Mouse (Mus musculus): ENCODE results near the gene Rapsn.
"Not testable (repeated sequence)": the region's sequence is repeated elsewhere in the genome, so short reads cannot be mapped to it uniquely, and the experiment has no call there.

The Rapsn gene

DNA sequence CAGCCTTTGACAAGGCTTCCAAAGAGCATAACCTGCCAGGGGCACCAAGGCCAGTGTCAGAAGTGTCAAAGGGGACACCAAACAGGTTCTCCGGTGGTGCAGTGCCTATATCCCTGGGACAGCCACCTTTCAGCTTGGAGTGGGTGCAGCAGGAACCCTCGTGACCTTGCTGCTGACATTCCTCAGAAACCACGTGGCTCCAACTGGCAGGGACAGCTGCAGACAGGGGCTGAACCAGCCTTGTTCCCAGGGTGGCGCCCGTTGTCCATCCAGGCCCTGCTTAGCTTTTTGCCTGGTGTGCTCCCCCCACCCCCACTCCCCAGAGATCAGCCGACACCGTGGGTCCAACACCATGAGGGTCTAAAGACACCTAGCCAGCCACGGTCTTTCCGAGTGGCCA lies at the start of gene Rapsn:
Gene Rapsn (plus strand): TSS at position 236 of the 400 bp plus-strand sequence.
- in situ Hi-C loops (cut with MboI; ENCODE audit: unreplicated experiment in 2 of 2) = no loop called here

DNA sequence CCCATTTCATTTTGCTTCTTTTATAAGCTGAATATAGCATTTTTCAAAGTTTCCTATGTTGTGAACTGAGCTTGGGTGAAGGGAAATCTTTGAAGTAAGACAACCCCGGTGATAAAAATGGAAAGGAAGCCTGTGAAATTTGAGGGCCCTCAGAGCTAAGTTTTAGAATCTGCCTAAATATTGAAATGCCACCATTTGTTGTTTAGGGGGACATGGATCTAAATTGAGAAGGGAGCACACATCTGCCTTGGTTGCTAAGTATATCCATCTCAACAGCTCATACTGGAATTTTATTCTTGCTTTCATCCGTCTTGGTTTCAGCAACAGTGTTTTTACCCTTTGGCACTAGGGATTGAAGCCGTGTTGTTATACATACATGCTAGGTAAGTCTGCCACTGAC lies 49.4 kb upstream of the Rapsn start:
- in situ Hi-C loops (cut with MboI; ENCODE audit: unreplicated experiment in 2 of 2) = no loop called here

DNA sequence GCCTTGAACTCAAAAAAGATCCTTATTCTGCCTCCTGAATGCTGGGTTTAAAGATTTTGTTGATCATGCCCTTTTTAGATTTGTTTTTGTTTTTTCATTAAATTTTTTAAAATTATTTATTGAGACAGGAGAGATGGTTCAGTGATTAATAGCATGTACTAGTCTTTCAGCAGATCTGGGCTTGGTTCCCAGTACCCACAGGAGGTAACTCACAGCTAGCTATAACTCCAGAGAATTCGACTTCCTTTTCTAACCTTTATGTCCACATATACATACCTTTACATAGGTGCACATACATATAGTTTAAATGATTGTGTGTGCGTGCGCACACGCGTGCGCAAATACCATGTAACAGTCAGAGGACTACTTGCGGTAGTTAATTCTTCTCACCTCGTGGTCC lies 26.9 kb upstream of the Rapsn start:
- in situ Hi-C loops (cut with MboI; ENCODE audit: unreplicated experiment in 2 of 2) = no loop called here

DNA sequence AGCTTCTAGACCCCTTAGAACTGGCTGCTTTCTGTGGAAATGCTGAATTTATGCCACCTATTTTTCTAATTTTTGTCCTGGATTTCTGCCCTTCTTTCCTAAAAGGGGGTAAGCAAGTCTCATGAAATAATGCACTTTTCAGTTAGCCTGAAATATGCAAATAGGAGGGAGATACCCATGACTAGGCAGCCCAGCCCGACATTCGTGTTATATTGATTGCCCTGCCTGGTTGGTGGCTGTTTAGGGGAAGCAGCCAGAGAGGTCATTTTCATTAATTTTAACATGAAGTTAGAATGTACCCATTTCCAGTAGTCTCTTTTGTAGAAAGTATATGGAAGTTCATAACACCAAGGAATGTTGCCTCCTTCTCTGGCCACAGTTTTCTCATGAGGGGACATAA lies 21.5 kb upstream of the Rapsn start:
- in situ Hi-C loops (cut with MboI; ENCODE audit: unreplicated experiment in 2 of 2) = no loop called here

DNA sequence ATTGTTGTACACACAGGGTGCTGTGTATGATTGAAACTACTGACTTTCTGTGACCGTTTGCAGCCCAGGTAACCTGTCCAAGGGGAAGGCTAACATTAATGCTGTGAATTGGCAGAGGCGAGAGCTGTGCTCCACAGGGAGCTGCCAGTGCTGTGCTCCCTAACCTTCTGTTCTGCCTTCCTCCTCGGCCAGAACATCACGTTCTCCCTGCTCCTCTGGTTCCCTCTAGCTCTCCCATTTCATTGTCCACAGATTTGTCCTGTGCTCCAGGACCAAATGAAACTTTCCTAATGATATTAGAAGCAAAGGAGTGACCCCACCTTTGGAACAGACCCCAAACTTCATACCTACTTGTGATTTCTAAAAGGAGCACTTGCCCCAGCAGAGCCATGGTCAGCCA lies 20.0 kb upstream of the Rapsn start:
- in situ Hi-C loops (cut with MboI; ENCODE audit: unreplicated experiment in 2 of 2) = no loop called here

DNA sequence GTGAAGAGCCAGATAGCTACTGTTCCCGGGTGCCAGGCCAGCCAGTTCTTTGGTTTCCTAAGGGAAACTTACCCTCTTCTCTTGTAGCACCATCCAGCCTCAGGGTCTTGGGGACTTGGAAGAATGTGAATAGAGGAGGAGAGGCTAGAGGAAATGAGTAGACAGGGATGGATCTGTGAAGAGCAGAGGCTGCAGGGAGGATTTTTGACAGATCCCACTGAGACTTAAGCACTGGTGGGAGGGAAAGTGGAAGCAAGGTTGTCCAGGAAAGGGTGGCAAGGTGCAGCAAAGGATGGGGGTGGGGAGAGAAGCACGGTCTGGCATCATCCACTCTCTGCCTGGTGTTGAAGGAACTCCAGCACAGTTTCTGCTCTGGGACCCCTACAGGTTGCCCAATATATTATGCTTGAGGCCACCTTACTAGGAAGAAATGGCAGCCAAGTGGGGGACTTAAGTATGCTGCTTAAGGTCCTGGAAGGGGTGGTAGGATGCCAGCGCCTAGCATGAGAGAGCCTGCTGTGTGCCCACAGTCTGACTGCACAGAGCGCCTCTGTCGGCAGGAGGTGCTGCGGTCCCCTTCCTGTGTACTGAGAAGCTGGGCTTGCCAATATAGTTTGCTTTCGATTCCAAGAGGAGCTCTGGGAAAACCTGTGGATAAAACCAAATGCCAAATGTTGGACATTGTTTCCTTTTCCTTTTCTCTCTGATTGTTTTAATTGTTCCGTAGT lies 17.2 kb upstream of the Rapsn start:
- in situ Hi-C loops (cut with MboI; ENCODE audit: unreplicated experiment in 2 of 2) = no loop called here

DNA sequence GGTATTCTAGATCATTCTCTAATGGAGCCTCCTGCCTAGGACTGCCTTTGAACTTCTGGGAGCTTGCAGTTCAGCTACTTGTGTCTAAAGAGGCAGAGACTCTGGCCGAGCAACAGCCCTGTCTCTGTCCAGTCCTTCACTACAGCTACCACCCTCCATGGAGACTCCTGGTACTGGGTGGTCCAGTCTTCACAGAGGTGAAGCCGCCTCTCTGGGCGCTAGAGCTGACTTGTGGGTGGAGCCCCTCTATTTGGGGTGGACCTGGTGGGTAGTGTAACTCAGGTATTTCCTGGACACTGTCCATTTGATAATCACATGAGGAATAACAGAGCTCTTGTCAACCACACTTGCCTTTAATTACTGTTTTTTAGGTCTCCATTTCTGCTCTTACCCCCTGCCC lies 15.5 kb upstream of the Rapsn start:
- in situ Hi-C loops (cut with MboI; ENCODE audit: unreplicated experiment in 2 of 2) = no loop called here

DNA sequence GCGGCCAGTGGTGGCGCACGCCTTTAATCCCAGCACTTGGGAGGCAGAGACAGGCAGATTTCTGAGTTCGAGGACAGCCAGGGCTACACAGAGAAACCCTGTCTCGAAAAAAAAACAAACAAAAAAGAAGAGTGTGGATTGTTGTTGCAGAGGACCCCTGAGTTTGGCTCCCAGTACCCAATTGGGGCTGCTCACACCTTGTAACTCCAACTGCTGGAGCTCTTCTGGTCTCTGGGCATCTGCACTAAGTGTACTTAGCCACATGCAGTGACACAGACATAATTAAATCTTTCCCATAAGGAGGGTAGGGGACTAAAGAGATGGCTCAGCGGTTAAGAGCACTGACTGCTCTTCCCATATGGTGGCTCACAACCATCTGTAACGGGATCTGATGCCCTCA lies 13.2 kb upstream of the Rapsn start:
- in situ Hi-C loops (cut with MboI; ENCODE audit: unreplicated experiment in 2 of 2) = not testable (repeated sequence)

DNA sequence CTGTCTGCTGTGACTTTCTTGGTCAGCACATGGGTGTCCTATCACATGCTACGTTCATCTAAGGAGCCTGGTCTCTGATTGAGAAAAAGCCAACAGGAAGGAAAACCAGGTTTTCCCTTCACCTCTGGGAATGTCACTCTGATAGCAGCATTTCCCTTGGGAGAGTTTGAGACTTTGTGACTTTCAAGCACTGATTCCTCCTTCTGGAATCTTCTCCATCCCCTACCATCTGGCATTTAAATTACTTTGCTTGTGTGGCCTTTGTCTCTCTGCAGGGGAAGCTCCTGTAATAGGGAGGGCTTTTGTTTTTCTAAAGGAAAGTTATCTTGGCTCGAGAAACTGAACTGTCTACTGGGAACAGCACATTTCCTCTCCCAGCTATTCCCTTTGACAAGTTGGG lies 12.3 kb upstream of the Rapsn start:
- in situ Hi-C loops (cut with MboI; ENCODE audit: unreplicated experiment in 2 of 2) = no loop called here

DNA sequence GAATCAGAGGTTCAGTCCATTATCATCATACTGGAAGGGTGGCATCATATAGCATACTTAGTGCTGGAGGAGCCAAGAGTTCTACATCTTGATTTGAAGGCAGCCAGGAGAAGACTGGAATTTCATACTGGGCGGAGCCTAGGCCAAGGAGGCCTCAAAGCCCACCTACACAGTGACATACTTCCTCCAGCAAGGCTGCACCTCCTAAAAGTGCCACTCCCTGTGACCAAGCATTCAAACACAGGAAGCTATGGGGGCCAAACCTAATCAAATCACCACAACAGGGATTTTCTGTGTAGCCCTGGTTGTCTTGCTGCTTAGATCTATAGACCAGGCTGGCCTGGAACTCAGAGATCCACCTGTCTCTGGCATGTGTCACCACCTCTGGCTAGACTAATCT lies 11.5 kb upstream of the Rapsn start:
- in situ Hi-C loops (cut with MboI; ENCODE audit: unreplicated experiment in 2 of 2) = no loop called here

DNA sequence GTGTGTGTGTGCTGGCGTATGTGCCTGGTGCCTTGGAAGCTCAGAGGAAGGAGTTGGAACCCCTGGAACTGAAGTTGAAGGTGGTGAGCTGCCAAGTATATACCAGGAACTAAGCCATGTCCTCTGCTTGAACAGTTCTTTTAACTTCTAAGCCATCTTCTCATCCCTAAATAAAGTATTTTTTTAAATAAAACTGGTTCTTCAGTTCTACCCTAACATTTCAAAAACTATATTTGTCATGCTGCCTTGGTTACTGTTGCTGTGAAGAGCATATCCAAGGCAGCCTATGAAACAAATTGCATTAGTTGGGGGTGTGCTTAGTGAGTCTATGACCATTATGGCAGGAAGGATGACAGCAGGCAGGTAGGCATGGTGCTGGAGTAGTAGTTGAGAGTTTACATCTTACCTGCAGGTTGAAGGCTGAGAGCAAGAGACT lies 10.3 kb upstream of the Rapsn start:
- in situ Hi-C loops (cut with MboI; ENCODE audit: unreplicated experiment in 2 of 2) = no loop called here

DNA sequence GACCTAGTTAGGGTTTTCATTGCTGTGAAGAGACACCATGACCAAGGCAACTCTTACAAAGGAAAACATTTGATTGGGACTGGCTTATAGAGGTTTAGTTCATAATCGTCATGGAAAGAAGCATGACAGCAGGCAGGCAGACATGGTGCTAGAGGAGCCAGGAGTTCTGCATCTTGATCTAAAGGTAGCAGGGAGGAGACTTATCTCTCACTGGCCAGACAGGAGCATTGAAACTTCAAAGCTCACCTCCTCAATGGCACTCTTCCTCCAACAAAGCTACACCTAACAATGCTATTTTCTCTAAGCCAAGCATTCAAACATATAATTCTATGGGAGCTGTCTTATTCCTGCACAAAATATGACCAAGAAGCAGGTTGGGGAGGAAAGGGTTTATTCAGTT lies 8.9 kb upstream of the Rapsn start:
- in situ Hi-C loops (cut with MboI; ENCODE audit: unreplicated experiment in 2 of 2) = no loop called here

DNA sequence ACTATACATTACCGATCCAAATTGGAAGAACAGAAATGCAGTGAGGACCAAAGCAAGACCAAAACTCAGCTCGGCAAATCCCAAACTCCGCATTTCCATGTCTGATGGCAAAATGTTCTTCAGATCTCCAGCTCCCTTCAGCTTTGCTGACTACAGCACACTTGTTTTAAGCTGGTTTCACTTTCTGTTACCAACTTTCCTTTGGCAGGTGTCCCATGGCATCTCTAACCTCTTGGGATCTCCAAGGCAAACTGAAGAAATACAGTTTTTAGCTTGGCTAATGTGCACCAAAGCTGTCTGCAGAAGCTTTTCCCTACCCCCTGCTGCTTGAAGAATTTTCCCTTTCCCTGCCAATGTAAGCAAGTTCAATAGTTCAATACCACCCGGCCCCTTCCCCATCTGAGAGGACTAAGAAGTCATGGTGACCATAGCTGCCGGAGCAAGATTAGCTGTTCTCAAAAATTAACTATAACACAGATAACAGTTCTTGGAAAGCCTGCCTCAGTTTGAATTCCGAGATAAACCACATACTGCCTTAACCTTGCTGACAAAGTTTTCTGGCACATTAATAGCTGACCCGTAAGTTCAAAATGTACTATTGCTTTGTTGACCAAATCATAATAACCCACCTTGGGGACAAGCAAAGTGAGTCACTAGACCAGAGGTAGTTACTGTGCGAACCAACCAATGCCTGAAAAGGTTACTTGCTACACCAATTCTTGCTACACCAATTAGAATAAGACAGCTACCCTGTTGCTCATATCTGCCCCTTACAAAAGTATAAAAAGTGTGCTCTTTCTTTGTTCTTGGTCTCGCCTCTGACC lies 7.8 kb upstream of the Rapsn start:
- in situ Hi-C loops (cut with MboI; ENCODE audit: unreplicated experiment in 2 of 2) = no loop called here

DNA sequence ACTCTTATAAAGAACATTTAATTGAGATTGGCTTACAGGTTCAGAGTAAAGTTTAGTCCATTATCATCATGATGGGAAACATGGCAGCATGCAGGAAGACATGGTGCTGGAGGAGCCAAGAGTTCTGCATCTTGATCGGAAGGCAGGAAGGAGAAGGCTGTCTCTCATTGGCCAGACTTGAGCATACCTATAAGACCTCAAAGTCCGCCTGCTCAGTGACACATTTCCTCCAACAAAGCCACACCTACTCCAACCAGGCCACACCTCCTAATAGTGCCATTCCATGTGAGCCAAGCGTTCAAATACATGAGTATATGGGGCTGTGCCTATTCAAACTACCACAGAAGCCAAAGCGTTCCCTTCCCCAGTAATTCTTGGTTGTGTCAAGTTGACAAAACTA lies 4.2 kb upstream of the Rapsn start:
- in situ Hi-C loops (cut with MboI; ENCODE audit: unreplicated experiment in 2 of 2) = no loop called here

DNA sequence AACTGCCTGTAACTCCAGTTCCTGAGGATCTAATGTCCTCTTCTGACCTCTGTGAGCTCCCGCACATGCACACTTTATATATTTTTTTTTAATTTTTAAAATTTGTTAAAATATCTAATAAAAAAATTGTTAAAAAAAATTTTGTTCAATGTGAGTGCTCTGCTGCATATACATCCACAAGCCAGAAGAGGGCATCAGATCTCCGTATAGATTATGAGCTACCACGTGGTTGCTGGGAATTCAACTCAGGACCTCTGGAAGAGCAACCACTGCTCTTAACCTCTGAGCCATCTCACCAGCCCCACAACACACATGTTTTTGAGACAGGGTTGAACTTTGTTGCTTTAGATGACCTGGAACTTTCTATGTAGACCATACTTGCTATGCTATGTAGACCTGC lies 2.4 kb upstream of the Rapsn start:
- in situ Hi-C loops (cut with MboI; ENCODE audit: unreplicated experiment in 2 of 2) = no loop called here

DNA sequence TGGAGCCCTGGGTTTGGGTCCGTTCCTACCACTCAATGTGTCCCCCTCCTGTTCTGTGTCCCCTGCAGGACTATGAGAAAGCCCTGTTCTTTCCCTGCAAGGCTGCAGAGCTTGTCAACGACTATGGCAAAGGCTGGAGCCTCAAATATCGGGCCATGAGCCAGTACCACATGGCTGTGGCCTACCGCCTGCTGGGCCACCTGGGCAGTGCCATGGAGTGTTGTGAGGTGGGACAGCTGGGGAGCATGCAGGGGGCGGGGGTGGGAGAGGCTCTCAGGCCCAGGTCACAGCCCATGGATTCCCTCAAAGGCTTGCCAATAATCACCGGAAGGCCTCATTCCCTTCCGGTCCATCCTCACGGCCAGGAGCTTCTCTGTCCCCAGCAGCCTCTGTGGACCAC lies 6.4 kb downstream of the Rapsn start:
- in situ Hi-C loops (cut with MboI; ENCODE audit: unreplicated experiment in 2 of 2) = no loop called here

DNA sequence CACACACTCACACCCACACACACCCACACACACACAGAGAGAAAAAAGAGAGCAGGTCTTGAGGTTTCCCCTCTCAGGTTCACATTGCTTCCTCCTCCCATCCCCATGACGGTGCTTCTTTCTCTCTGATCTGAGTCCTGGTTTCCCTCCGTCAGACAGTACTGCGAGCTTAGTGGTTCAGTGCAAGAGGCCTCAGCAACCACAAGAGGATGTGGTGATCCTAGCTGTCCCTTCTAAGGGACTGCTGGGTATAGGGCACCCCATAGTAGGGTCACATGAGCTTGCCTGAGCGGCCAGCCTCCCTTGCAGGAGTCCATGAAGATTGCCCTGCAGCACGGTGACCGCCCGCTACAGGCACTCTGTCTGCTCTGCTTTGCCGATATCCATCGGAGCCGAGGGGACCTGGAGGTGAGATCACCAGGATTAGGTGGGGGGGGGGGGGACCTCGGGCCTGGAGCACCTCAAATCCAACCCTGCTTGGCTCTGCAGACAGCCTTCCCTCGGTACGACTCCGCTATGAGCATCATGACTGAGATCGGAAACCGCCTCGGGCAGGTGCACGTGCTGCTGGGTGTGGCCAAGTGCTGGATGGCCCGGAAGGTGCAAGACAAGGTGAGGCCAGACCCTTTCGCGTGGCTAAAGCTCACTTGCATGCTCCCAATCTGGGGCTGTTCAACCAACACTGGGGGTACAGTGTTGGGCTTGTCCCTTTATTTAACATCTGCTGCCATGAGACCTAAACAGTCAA lies 7.4 kb downstream of the Rapsn start:
- in situ Hi-C loops (cut with MboI; ENCODE audit: unreplicated experiment in 2 of 2) = no loop called here

DNA sequence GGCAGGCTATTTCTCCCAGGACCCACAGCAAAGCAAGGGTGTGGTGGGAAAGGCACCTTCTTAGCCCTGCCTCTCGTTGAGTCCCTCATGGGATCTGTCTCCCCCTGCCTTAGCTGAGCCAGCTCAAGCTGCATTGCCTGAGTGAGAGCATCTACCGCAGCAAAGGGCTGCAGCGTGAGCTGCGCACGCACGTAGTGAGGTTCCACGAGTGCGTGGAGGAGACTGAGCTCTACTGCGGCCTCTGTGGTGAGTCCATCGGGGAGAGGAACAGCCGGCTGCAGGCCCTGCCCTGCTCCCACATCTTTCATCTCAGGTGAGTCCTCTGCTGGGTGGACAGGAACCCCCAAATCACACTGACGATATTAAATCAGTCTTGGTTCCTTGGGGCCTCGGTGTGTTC lies 9.3 kb downstream of the Rapsn start:
- in situ Hi-C loops (cut with MboI; ENCODE audit: unreplicated experiment in 2 of 2) = no loop called here

DNA sequence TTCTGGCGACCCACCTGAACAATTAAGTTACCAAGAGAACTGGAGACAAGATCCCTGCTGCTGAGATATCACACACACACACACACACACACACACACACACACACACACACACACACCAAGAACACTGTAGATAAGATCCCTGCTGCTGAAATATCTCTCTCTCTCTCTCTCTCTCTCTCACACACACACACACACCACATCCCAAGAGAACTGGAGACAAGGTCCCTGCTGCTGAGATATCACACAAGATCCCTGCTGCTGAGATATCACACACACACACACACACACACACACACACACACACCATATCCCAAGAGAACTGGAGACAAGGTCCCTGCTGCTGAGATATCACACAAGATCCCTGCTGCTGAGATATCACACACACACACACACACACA lies 10.4 kb downstream of the Rapsn start:
- in situ Hi-C loops (cut with MboI; ENCODE audit: unreplicated experiment in 2 of 2) = not testable (repeated sequence)

DNA sequence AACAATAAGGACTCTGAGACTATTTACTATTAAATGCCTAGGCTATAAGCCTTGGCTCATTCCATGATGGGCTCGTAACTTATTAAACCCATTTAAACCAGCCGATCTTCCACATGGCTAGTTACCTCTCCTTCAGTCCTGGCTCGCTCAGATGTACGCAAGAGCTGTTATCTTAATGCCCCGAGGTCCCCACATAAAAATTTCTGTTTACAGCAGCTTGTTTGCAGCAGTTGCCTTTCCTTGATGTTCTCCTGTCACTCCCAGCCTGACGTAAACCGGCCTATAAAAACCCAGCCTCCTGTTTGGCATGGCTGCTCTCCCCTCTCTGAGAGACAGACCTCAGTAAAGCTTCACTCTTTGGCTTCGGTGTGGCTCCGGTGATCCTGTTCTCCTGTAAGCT lies 11.9 kb downstream of the Rapsn start:
- in situ Hi-C loops (cut with MboI; ENCODE audit: unreplicated experiment in 2 of 2) = no loop called here

DNA sequence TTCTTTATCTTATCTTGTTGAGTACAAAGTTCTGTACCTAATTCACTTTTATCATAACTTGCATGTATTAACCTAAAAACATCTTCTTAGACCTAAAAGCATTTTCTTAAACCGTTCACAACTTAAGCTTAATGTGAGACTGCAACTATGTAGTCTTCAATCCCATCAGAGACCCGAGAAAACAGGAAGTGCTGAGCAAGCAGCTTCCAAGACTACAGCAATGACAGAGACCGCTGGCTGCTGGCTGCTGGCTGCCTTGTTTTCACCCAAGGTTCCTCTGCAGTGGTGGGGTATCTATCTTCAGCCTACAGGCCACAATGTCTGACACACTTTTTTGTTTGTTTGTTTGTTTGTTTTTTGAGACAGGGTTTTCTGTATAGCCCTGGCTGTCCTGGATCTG lies 16.5 kb downstream of the Rapsn start:
- in situ Hi-C loops (cut with MboI; ENCODE audit: unreplicated experiment in 2 of 2) = loop anchor here (10.0 kb wide), 1 partner anchor 577 kb away; no protein-coding TSS in a partner anchor

Data from v-Abl transformed pro-B cells (cell line).